Mouse (Mus musculus): ENCODE measurements at regions not wholly inside any gene's neighbourhood (a gene's known extent, or its start where the extent isn't known, plus 50 kb on each side); places are given as distances from the start of the nearest gene placed in this dataset.

DNA sequence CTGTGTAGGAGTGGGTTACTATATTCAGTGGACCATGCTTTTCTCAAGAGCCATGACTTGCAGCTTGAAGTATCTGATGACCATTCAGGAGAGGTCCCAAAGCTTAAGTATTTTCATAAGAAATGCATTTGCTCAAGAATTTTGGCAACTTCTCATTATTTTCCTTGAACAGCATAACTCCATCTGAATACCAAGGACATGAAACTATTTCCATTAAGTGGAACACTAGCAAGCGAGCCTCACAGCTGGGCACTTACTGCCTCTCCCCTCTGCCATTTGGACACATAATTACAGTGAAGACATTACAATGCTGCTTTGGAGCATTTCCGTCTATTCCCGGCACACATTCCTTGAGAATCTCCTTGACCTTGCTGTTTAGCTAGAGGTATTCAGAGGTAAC is 160.6 kb downstream of the Snx13 start:
- TF ChIP-seq CTCF (IDR thresholded peaks at IDR 0.05; ENCODE audit: control insufficient read depth, insufficient read depth, insufficient replicate concordance, low read depth, low read length), result no peak
- TF ChIP-seq POLR2A (IDR thresholded peaks at IDR 0.05; ENCODE audit: control insufficient read depth, low read depth, low read length), result no peak

All from testis, adult 2 months (tissue).